Mouse (Mus musculus) forebrain, embryonic 13.5 days (tissue): ENCODE data around the gene Chrm3. TPM values are rescaled to one million over a fixed set of nuclear protein-coding genes. Genes with fewer than 3 reads are reported as not detected.
"Not testable (repeated sequence)": the region's sequence is repeated elsewhere in the genome, so short reads cannot be mapped to it uniquely, and the experiment has no call there.

Experiments used
- ATAC-seq: fragments of 200-750 bp; cut with Nextera tagmentation; 2 replicates; pipeline ENCODE4 v1.8.0; 2017
- H3K27ac ChIP-seq: fragments of 300-500 bp; sonication (generic); 2 replicates; pipeline ENCODE4 v1.5.1; 2015; ENCODE audit warnings: inconsistent platforms, mild to moderate bottlenecking, moderate library complexity
- H3K27me3 ChIP-seq: fragments of 300-500 bp; sonication (generic); 2 replicates; pipeline ENCODE4 v1.6.1; 2015; ENCODE audit warnings: mild to moderate bottlenecking, inconsistent platforms
- H3K36me3 ChIP-seq: fragments of 300-500 bp; sonication (generic); 2 replicates; pipeline ENCODE4 v1.6.1; 2015; ENCODE audit warnings: mild to moderate bottlenecking, inconsistent platforms; ENCODE audit not compliant: poor library complexity, severe bottlenecking
- H3K4me1 ChIP-seq: fragments of 300-500 bp; sonication (generic); 2 replicates; pipeline ENCODE4 v1.6.1; 2015; ENCODE audit warnings: inconsistent platforms
- H3K4me2 ChIP-seq: fragments of 300-500 bp; sonication (generic); 2 replicates; pipeline ENCODE4 v1.6.1; 2015; ENCODE audit warnings: inconsistent platforms, mild to moderate bottlenecking, moderate library complexity
- H3K4me3 ChIP-seq: fragments of 300-500 bp; sonication (generic); 2 replicates; pipeline ENCODE4 v1.5.1; 2015; ENCODE audit warnings: mild to moderate bottlenecking, inconsistent platforms
- H3K9ac ChIP-seq: fragments of 300-500 bp; sonication (generic); 2 replicates; pipeline ENCODE4 v1.6.1; 2015; ENCODE audit warnings: mild to moderate bottlenecking, inconsistent platforms
- H3K9me3 ChIP-seq: fragments of 300-500 bp; sonication (generic); replicated peaks from 2 replicates; pipeline ENCODE4 v1.6.1; 2016; ENCODE audit warnings: inconsistent platforms
- WGBS: fragments of 180-500 bp; shearing (Covaris S2); methylation state at CpG from one replicate; pipeline ENCODE4 v1.1.7; 2015; 5-methylcytosine and 5-hydroxymethylcytosine counted together
- microRNA-seq: library from miRNA; unstranded; fragments of <30 nt; microRNA quantifications from one replicate; pipeline ENCODE4, GENCODE M21; 2016
- polyA plus RNA-seq: library from polyadenylated mRNA; unstranded; fragments of >200 nt; fragmentation: Nextera tagmentation; extraction: Ambion mirVana; gene quantifications from 2 replicates; pipeline ENCODE4 v1.2.1, GENCODE M21; 2015

Gene Chrm3
- polyA plus RNA-seq, 1 experiment from 2014 or later, result 0.79 TPM

GRCm38 (mm10) chr13:9873377-9873776 is 487.3 kb downstream of the Chrm3 start:
- Histone ChIP-seq H3K27me3 (no peaks in the 10 kb centered on the region), H3K9ac (no peak overlapping the region), H3K9me3 (no peaks in the 10 kb centered on the region), H3K4me1 (no peaks in the 10 kb centered on the region), H3K4me2 (no peak overlapping the region), H3K36me3 (no peaks in the 10 kb centered on the region), H3K4me3 (no peak overlapping the region), H3K27ac (no peak overlapping the region)
- WGBS, result 87% methylated on average over 3 of the region's 3 CpGs
- ATAC-seq, result no peak

GRCm38 (mm10) chr13:9866161-9866560 is 494.5 kb downstream of the Chrm3 start:
- no peaks in the 10 kb centered on the region for H3K36me3 ChIP-seq
- no peaks in the 10 kb centered on the region for H3K27me3 ChIP-seq
- no peak overlapping the region for H3K4me3 ChIP-seq
- WGBS, result 98% methylated on average over 2 of the region's 2 CpGs
- H3K27ac ChIP-seq, result no peak overlapping the region
- no peak overlapping the region for H3K4me2 ChIP-seq
- H3K9ac ChIP-seq, result no peak overlapping the region
- no peak for ATAC-seq
- no peaks in the 10 kb centered on the region for H3K4me1 ChIP-seq
- no peaks in the 10 kb centered on the region for H3K9me3 ChIP-seq

GRCm38 (mm10) chr13:9847515-9847914 is 513.1 kb downstream of the Chrm3 start:
- Histone ChIP-seq H3K9me3 (no peaks in the 10 kb centered on the region), H3K4me2 (no peak overlapping the region), H3K27ac (no peak overlapping the region), H3K36me3 (no peaks in the 10 kb centered on the region), H3K27me3 (no peaks in the 10 kb centered on the region), H3K4me3 (no peak overlapping the region), H3K4me1 (no peaks in the 10 kb centered on the region), H3K9ac (no peak overlapping the region)
- ATAC-seq, result peak; percentile 14; the same call in 1 of the 2 replicates
- 73% methylated on average over 3 of the region's 3 CpGs for WGBS

- ATAC-seq, result peak; percentile 92
- 0 out of 2 replicates have a peak overlapping the region, but pooled peaks have one; percentile 23 for H3K4me2 ChIP-seq
- H3K4me3 ChIP-seq, result no peak overlapping the region
- H3K27ac ChIP-seq, result no peak overlapping the region
- H3K36me3 ChIP-seq, result no peaks in the 10 kb centered on the region
- H3K4me1 ChIP-seq, result no peaks in the 10 kb centered on the region
- no peaks in the 10 kb centered on the region for H3K27me3 ChIP-seq
- H3K9me3 ChIP-seq, result no peaks in the 10 kb centered on the region
- 30% methylated on average over 14 of the region's 14 CpGs for WGBS
- H3K9ac ChIP-seq, result no peak overlapping the region
Measured at GRCm38 (mm10) chr13:9846543-9847434, 513.9 kb downstream of the Chrm3 start.

- H3K4me2 ChIP-seq, H3K36me3 ChIP-seq, H3K27ac ChIP-seq, H3K4me3 ChIP-seq, H3K27me3 ChIP-seq, H3K9ac ChIP-seq, H3K4me1 ChIP-seq, H3K9me3 ChIP-seq: not testable (repeated sequence)
- peak; percentile 76; the same call in 1 of the 2 replicates for ATAC-seq
- 65% methylated on average over 33 of the region's 33 CpGs for WGBS
Measured at GRCm38 (mm10) chr13:9834146-9834679, 526.4 kb downstream of the Chrm3 start.

DNA sequence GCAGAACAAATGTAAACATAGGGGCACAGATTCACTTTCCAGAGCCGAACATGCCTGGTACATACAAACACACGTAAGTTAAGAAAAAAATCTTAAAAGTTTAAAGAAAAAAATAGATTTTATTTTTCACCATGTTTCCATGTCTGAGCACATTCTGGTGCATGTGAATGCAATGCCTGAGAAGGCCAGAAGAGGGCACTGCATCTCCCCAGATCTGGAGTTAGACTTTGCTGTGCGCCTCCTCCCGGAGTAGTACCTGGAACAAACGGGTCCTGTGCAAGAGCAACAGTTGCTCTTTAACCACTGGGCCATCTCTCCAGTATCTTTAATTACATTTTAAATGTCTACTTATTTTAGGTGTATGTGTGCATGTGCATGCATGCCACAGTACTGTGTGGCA is 534.4 kb downstream of the Chrm3 start:
- Histone ChIP-seq H3K27me3 (no peaks in the 10 kb centered on the region), H3K4me1 (no peaks in the 10 kb centered on the region), H3K4me3 (no peak overlapping the region), H3K27ac (no peak overlapping the region), H3K36me3 (no peaks in the 10 kb centered on the region), H3K9ac (no peak overlapping the region), H3K9me3 (no peaks in the 10 kb centered on the region), H3K4me2 (no peak overlapping the region)
- 72% methylated on average over 5 of the region's 5 CpGs for WGBS
- no peak for ATAC-seq

Small RNA genes lying within 50 kb of the gene (microRNA-seq; reads per million reads assigned to microRNA genes)
- 1.3 reads per million for gene Gm24187
